Mouse (Mus musculus): ENCODE measurements around the gene Ankrd44. TPM values are rescaled to one million over a fixed set of nuclear protein-coding genes. Genes with fewer than 3 reads are reported as not detected.

The Ankrd44 gene
- polyA plus RNA-seq, 1 experiment from 2014 or later = 11.4 TPM

GRCm38 (mm10) chr1:54711568-54711967, 214.6 kb downstream of the Ankrd44 start:
- Histone ChIP-seq H3K9ac (ENCODE audit: low read length) (no peak overlapping the region), H3K4me2 (ENCODE audit: low read depth, low read length) (no peak overlapping the region), H3K4me3 (ENCODE audit: low read length) (no peak overlapping the region), H3K4me1 (ENCODE audit: control insufficient read depth, insufficient read depth, low read length) (peaks cover 32% of the 10 kb centered on the region), H3K27me3 (ENCODE audit: control insufficient read depth, insufficient read depth, low read length) (no peaks in the 10 kb centered on the region), H3K27ac (ENCODE audit: low read length) (no peak overlapping the region), H3K36me3 (ENCODE audit: control insufficient read depth, insufficient read depth) (peaks cover 9% of the 10 kb centered on the region; the same call in 1 of the 2 replicates), H3K9me3 (replicated peaks; ENCODE audit: control insufficient read depth, low read length) (peaks cover 5% of the 10 kb centered on the region)
- ATAC-seq (replicated peaks; ENCODE audit: extremely low read depth, insufficient read depth, low FRiP score) = no peak
- 88% methylated on average over 3 of the region's 3 CpGs for WGBS

GRCm38 (mm10) chr1:54710550-54710949, 215.6 kb downstream of the Ankrd44 start:
- peaks cover 9% of the 10 kb centered on the region; the same call in 1 of the 2 replicates for H3K36me3 ChIP-seq (ENCODE audit: control insufficient read depth, insufficient read depth)
- no peaks in the 10 kb centered on the region for H3K27me3 ChIP-seq (ENCODE audit: control insufficient read depth, insufficient read depth, low read length)
- H3K9me3 ChIP-seq (replicated peaks; ENCODE audit: control insufficient read depth, low read length) = peaks cover 5% of the 10 kb centered on the region
- peak; percentile 83 for ATAC-seq (replicated peaks; ENCODE audit: extremely low read depth, insufficient read depth, low FRiP score)
- peaks cover 31% of the 10 kb centered on the region for H3K4me1 ChIP-seq (ENCODE audit: control insufficient read depth, insufficient read depth, low read length)
- no peak overlapping the region for H3K4me3 ChIP-seq (ENCODE audit: low read length)
- 48% methylated on average over 1 of the region's 1 CpGs for WGBS
- H3K27ac ChIP-seq (ENCODE audit: low read length) = peak overlapping the region; percentile 70
- no peak overlapping the region for H3K9ac ChIP-seq (ENCODE audit: low read length)
- H3K4me2 ChIP-seq (ENCODE audit: low read depth, low read length) = no peak overlapping the region

GRCm38 (mm10) chr1:54707888-54708565, 218.2 kb downstream of the Ankrd44 start:
- Histone ChIP-seq H3K4me3 (ENCODE audit: low read length) (no peak overlapping the region), H3K9ac (ENCODE audit: low read length) (no peak overlapping the region), H3K36me3 (ENCODE audit: control insufficient read depth, insufficient read depth) (peaks cover 9% of the 10 kb centered on the region; the same call in 1 of the 2 replicates), H3K4me2 (ENCODE audit: low read depth, low read length) (no peak overlapping the region), H3K9me3 (replicated peaks; ENCODE audit: control insufficient read depth, low read length) (peaks cover 5% of the 10 kb centered on the region), H3K27ac (ENCODE audit: low read length) (no peak overlapping the region), H3K27me3 (ENCODE audit: control insufficient read depth, insufficient read depth, low read length) (no peaks in the 10 kb centered on the region), H3K4me1 (ENCODE audit: control insufficient read depth, insufficient read depth, low read length) (peaks cover 22% of the 10 kb centered on the region)
- WGBS = 90% methylated on average over 8 of the region's 8 CpGs
- ATAC-seq (replicated peaks; ENCODE audit: extremely low read depth, insufficient read depth, low FRiP score) = no peak

GRCm38 (mm10) chr1:54707036-54707887, 218.9 kb downstream of the Ankrd44 start:
- Histone ChIP-seq H3K9ac (ENCODE audit: low read length) (no peak overlapping the region), H3K4me1 (ENCODE audit: control insufficient read depth, insufficient read depth, low read length) (peaks cover 25% of the 10 kb centered on the region), H3K36me3 (ENCODE audit: control insufficient read depth, insufficient read depth) (peaks cover 6% of the 10 kb centered on the region; the same call in 1 of the 2 replicates), H3K4me3 (ENCODE audit: low read length) (no peak overlapping the region), H3K4me2 (ENCODE audit: low read depth, low read length) (no peak overlapping the region), H3K27me3 (ENCODE audit: control insufficient read depth, insufficient read depth, low read length) (no peaks in the 10 kb centered on the region), H3K9me3 (replicated peaks; ENCODE audit: control insufficient read depth, low read length) (peaks cover 3% of the 10 kb centered on the region), H3K27ac (ENCODE audit: low read length) (no peak overlapping the region)
- 61% methylated on average over 10 of the region's 10 CpGs for WGBS
- ATAC-seq (replicated peaks; ENCODE audit: extremely low read depth, insufficient read depth, low FRiP score) = no peak

GRCm38 (mm10) chr1:54706621-54707020, 219.6 kb downstream of the Ankrd44 start:
- Histone ChIP-seq H3K4me3 (ENCODE audit: low read length) (no peak overlapping the region), H3K4me1 (ENCODE audit: control insufficient read depth, insufficient read depth, low read length) (peaks cover 25% of the 10 kb centered on the region), H3K9ac (ENCODE audit: low read length) (no peak overlapping the region), H3K9me3 (replicated peaks; ENCODE audit: control insufficient read depth, low read length) (no peaks in the 10 kb centered on the region), H3K27me3 (ENCODE audit: control insufficient read depth, insufficient read depth, low read length) (no peaks in the 10 kb centered on the region), H3K27ac (ENCODE audit: low read length) (no peak overlapping the region), H3K4me2 (ENCODE audit: low read depth, low read length) (no peak overlapping the region), H3K36me3 (ENCODE audit: control insufficient read depth, insufficient read depth) (no peaks in the 10 kb centered on the region)
- no peak for ATAC-seq (replicated peaks; ENCODE audit: extremely low read depth, insufficient read depth, low FRiP score)
- WGBS = 23% methylated on average over 3 of the region's 3 CpGs

- ATAC-seq (replicated peaks; ENCODE audit: extremely low read depth, insufficient read depth, low FRiP score) = no peak
- WGBS = 78% methylated on average over 1 of the region's 1 CpGs
- peaks cover 13% of the 10 kb centered on the region for H3K4me1 ChIP-seq (ENCODE audit: control insufficient read depth, insufficient read depth, low read length)
- no peak overlapping the region for H3K9ac ChIP-seq (ENCODE audit: low read length)
- no peak overlapping the region for H3K4me2 ChIP-seq (ENCODE audit: low read depth, low read length)
- no peak overlapping the region for H3K27ac ChIP-seq (ENCODE audit: low read length)
- H3K36me3 ChIP-seq (ENCODE audit: control insufficient read depth, insufficient read depth) = no peaks in the 10 kb centered on the region
- no peak overlapping the region for H3K4me3 ChIP-seq (ENCODE audit: low read length)
- no peaks in the 10 kb centered on the region for H3K27me3 ChIP-seq (ENCODE audit: control insufficient read depth, insufficient read depth, low read length)
- H3K9me3 ChIP-seq (replicated peaks; ENCODE audit: control insufficient read depth, low read length) = no peaks in the 10 kb centered on the region
Observed at GRCm38 (mm10) chr1:54703466-54703865, 222.7 kb downstream of the Ankrd44 start.

GRCm38 (mm10) chr1:54702918-54703317, 223.3 kb downstream of the Ankrd44 start:
- H3K4me2 ChIP-seq (ENCODE audit: low read depth, low read length) = no peak overlapping the region
- H3K36me3 ChIP-seq (ENCODE audit: control insufficient read depth, insufficient read depth) = no peaks in the 10 kb centered on the region
- no peaks in the 10 kb centered on the region for H3K27me3 ChIP-seq (ENCODE audit: control insufficient read depth, insufficient read depth, low read length)
- H3K9me3 ChIP-seq (replicated peaks; ENCODE audit: control insufficient read depth, low read length) = no peaks in the 10 kb centered on the region
- 0 out of 2 replicates have a peak overlapping the region, but pooled peaks have one; percentile 9 for H3K27ac ChIP-seq (ENCODE audit: low read length)
- no peak for ATAC-seq (replicated peaks; ENCODE audit: extremely low read depth, insufficient read depth, low FRiP score)
- H3K4me1 ChIP-seq (ENCODE audit: control insufficient read depth, insufficient read depth, low read length) = peaks cover 13% of the 10 kb centered on the region
- H3K9ac ChIP-seq (ENCODE audit: low read length) = no peak overlapping the region
- no peak overlapping the region for H3K4me3 ChIP-seq (ENCODE audit: low read length)

GRCm38 (mm10) chr1:54695396-54695795, 230.8 kb downstream of the Ankrd44 start:
- no peak overlapping the region for H3K4me3 ChIP-seq (ENCODE audit: low read length)
- no peak overlapping the region for H3K9ac ChIP-seq (ENCODE audit: low read length)
- H3K4me2 ChIP-seq (ENCODE audit: low read depth, low read length) = no peak overlapping the region
- peaks cover 8% of the 10 kb centered on the region for H3K4me1 ChIP-seq (ENCODE audit: control insufficient read depth, insufficient read depth, low read length)
- no peak overlapping the region for H3K27ac ChIP-seq (ENCODE audit: low read length)
- no peaks in the 10 kb centered on the region for H3K27me3 ChIP-seq (ENCODE audit: control insufficient read depth, insufficient read depth, low read length)
- no peaks in the 10 kb centered on the region for H3K9me3 ChIP-seq (replicated peaks; ENCODE audit: control insufficient read depth, low read length)
- no peaks in the 10 kb centered on the region for H3K36me3 ChIP-seq (ENCODE audit: control insufficient read depth, insufficient read depth)
- no peak for ATAC-seq (replicated peaks; ENCODE audit: extremely low read depth, insufficient read depth, low FRiP score)
- WGBS = 85% methylated on average over 3 of the region's 3 CpGs

GRCm38 (mm10) chr1:54691824-54692223, 234.4 kb downstream of the Ankrd44 start:
- Histone ChIP-seq H3K9ac (ENCODE audit: low read length) (no peak overlapping the region), H3K9me3 (replicated peaks; ENCODE audit: control insufficient read depth, low read length) (no peaks in the 10 kb centered on the region), H3K27ac (ENCODE audit: low read length) (no peak overlapping the region), H3K27me3 (ENCODE audit: control insufficient read depth, insufficient read depth, low read length) (no peaks in the 10 kb centered on the region), H3K4me3 (ENCODE audit: low read length) (no peak overlapping the region), H3K36me3 (ENCODE audit: control insufficient read depth, insufficient read depth) (no peaks in the 10 kb centered on the region), H3K4me1 (ENCODE audit: control insufficient read depth, insufficient read depth, low read length) (peaks cover 11% of the 10 kb centered on the region), H3K4me2 (ENCODE audit: low read depth, low read length) (no peak overlapping the region)
- ATAC-seq (replicated peaks; ENCODE audit: extremely low read depth, insufficient read depth, low FRiP score) = no peak

All from heart, embryonic 16.5 days (tissue).